Comparison of ENCODE assay signal across 15 mouse cellular contexts in the genomic region with DNA sequence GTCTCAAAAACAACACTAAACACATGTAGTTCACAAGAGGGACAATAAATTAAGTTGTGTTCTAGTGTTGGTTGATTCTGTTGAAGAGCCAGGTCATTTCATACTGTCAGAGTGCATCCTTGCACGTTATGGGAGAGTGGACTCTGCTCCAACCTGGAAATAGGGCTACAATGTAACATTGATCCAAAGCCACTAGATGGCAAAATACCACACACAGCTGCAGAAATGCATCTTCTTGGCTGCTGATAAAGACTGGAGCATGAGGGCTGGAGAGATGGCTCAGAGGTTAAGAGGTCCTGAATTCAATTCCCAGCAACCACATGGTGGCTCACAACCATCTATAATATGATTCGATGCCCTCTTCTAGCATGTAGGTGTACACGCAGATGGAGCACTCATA. TPM values are rescaled to one million over a fixed set of nuclear protein-coding genes. Genes with fewer than 3 reads are reported as not detected.
DNase-seq lines count a peak whose midpoint lies in the region; ATAC-seq and TF ChIP-seq lines count a peak whose summit lies in the region.
"Had no signal": no experiment of that assay in that cellular context is flagged by ENCODE, and none has a peak within 500 bp of the region (broad histone marks: within the 10 kb centered on the region; RNA-seq: fewer than 3 reads in every experiment).

No protein-coding gene starts in this region.

- no peak overlapping the region for H3K9ac ChIP-seq in hindbrain, postnatal 0 days (replicated peaks; ENCODE audit: low read length)
- no peak overlapping the region for H3K9ac ChIP-seq in hindbrain, embryonic 16.5 days (ENCODE audit: low read depth, low read length)
- H3K9ac ChIP-seq in lung, postnatal 0 days (replicated peaks; ENCODE audit: low read depth) = no peak overlapping the region
- H3K9ac ChIP-seq: hindbrain, embryonic 12.5 days had no signal

- H3K27me3 ChIP-seq in hindbrain, postnatal 0 days (ENCODE audit: insufficient read depth, low read length) = no peaks in the 10 kb centered on the region
- no peaks in the 10 kb centered on the region for H3K27me3 ChIP-seq in hindbrain, embryonic 16.5 days (replicated peaks; ENCODE audit: control insufficient read depth, insufficient read depth, low read length)
- no peaks in the 10 kb centered on the region for H3K27me3 ChIP-seq in lung, postnatal 0 days (replicated peaks; ENCODE audit: insufficient read depth, low read length)
- H3K27me3 ChIP-seq: hindbrain, embryonic 12.5 days had no signal

- no peaks in the 10 kb centered on the region for H3K36me3 ChIP-seq in hindbrain, postnatal 0 days (ENCODE audit: insufficient read depth, low read length)
- H3K36me3 ChIP-seq in hindbrain, embryonic 16.5 days (ENCODE audit: control insufficient read depth, insufficient read depth, low read length) = no peaks in the 10 kb centered on the region
- H3K36me3 ChIP-seq in lung, postnatal 0 days (ENCODE audit: insufficient read depth, low read length) = no peaks in the 10 kb centered on the region
- H3K36me3 ChIP-seq: hindbrain, embryonic 12.5 days; limb, embryonic 10.5 days had no signal

- H3K4me2 ChIP-seq in hindbrain, postnatal 0 days (ENCODE audit: low read depth, low read length) = no peak overlapping the region
- H3K4me2 ChIP-seq in hindbrain, embryonic 16.5 days (ENCODE audit: low read length) = no peak overlapping the region
- no peak overlapping the region for H3K4me2 ChIP-seq in lung, postnatal 0 days (replicated peaks; ENCODE audit: low read depth, low read length)
- H3K4me2 ChIP-seq: hindbrain, embryonic 12.5 days had no signal

- no peak for TF ChIP-seq POLR2A in lung, adult 2 months (IDR thresholded peaks at IDR 0.05; ENCODE audit: borderline replicate concordance, extremely low read depth, low read depth, low read length)
- TF ChIP-seq POLR2A in brain, embryonic 14.5 days (IDR thresholded peaks at IDR 0.05; ENCODE audit: borderline replicate concordance, extremely low read depth, insufficient read depth, insufficient read length, poor library complexity, severe bottlenecking) = no peak

- peak; percentile 66 for TF ChIP-seq CTCF in hindbrain, postnatal 0 days (IDR thresholded peaks at IDR 0.05; ENCODE audit: low read depth)
- TF ChIP-seq CTCF in lung, postnatal 0 days (IDR thresholded peaks at IDR 0.05) = peak; percentile 58
- TF ChIP-seq CTCF in lung, adult 2 months (IDR thresholded peaks at IDR 0.05; ENCODE audit: insufficient read depth, low read length) = no peak
- TF ChIP-seq CTCF in brain, embryonic 14.5 days (IDR thresholded peaks at IDR 0.05; ENCODE audit: borderline replicate concordance, extremely low read depth, insufficient read depth, insufficient read length) = peak; percentile 24; the same call in 1 of the 2 replicates

- no peak overlapping the region for H3K4me3 ChIP-seq in hindbrain, postnatal 0 days (ENCODE audit: low read length)
- no peak overlapping the region for H3K4me3 ChIP-seq in hindbrain, embryonic 16.5 days (ENCODE audit: low read length)
- H3K4me3 ChIP-seq in lung, postnatal 0 days (ENCODE audit: low read depth, low read length) = no peak overlapping the region
- H3K4me3 ChIP-seq in lung, adult 2 months (replicated peaks; ENCODE audit: extremely low read depth, low read depth, low read length) = no peak overlapping the region
- H3K4me3 ChIP-seq: hindbrain, embryonic 12.5 days; limb, embryonic 10.5 days had no signal

- no peaks in the 10 kb centered on the region for H3K4me1 ChIP-seq in hindbrain, postnatal 0 days (ENCODE audit: insufficient read depth, low read length)
- H3K4me1 ChIP-seq in hindbrain, embryonic 16.5 days (ENCODE audit: control insufficient read depth, insufficient read depth, low read depth, low read length) = no peaks in the 10 kb centered on the region
- H3K4me1 ChIP-seq in lung, postnatal 0 days (ENCODE audit: insufficient read depth, low read depth, low read length) = peaks cover 3% of the 10 kb centered on the region; the same call in 1 of the 2 replicates
- H3K4me1 ChIP-seq in lung, adult 2 months (ENCODE audit: control insufficient read depth, insufficient read depth, low read length) = no peaks in the 10 kb centered on the region
- H3K4me1 ChIP-seq: hindbrain, embryonic 12.5 days; limb, embryonic 10.5 days had no signal

- WGBS in hindbrain, postnatal 0 days = 79% methylated on average over 3 of the region's 3 CpGs
- WGBS in hindbrain, embryonic 16.5 days = 78% methylated on average over 3 of the region's 3 CpGs
- WGBS in lung, postnatal 0 days = 86% methylated on average over 3 of the region's 3 CpGs
- 74% methylated on average over 3 of the region's 3 CpGs for WGBS in lung, adult 2 months

- no peak overlapping the region for H3K27ac ChIP-seq in hindbrain, postnatal 0 days
- H3K27ac ChIP-seq in hindbrain, embryonic 16.5 days (ENCODE audit: low read depth, low read length) = no peak overlapping the region
- H3K27ac ChIP-seq in lung, postnatal 0 days (ENCODE audit: low read length) = no peak overlapping the region
- H3K27ac ChIP-seq: hindbrain, embryonic 12.5 days; limb, embryonic 10.5 days had no signal

- ATAC-seq in hindbrain, postnatal 0 days = 0 out of 2 replicates have a peak, but pooled peaks have one; percentile 38
- no peak; the same call in 1 of the 2 replicates for ATAC-seq in hindbrain, embryonic 16.5 days
- no peak for ATAC-seq in lung, postnatal 0 days

- H3K9me3 ChIP-seq in hindbrain, postnatal 0 days (ENCODE audit: low read length) = no peaks in the 10 kb centered on the region
- no peaks in the 10 kb centered on the region for H3K9me3 ChIP-seq in hindbrain, embryonic 16.5 days (ENCODE audit: control insufficient read depth, low read length)
- no peaks in the 10 kb centered on the region for H3K9me3 ChIP-seq in lung, postnatal 0 days (ENCODE audit: low read length)
- H3K9me3 ChIP-seq: hindbrain, embryonic 12.5 days; limb, embryonic 10.5 days had no signal

- peak; percentile 47 for DNase-seq in hindbrain, postnatal 0 days (ENCODE audit: low spot score)
- DNase-seq in lung, postnatal 0 days (ENCODE audit: low spot score) = no peak
- DNase-seq in lung, adult 2 months = no peak
- DNase-seq in ES-CJ7 (ENCODE audit: low read depth, low spot score) = peak; percentile 26
- peak; percentile 24 for DNase-seq in brain, embryonic 14.5 days (ENCODE audit: low read depth)
- no peak for DNase-seq in layer of hippocampus, postnatal 25 days (ENCODE audit: extremely low spot score in 1 of 2, low spot score in 1 of 2)
- DNase-seq: adrenal gland, postnatal 36 days; kidney, adult 18-20 months; right cerebral cortex, postnatal 25 days had no signal

- no peak for TF ChIP-seq EP300 in lung, postnatal 0 days (IDR thresholded peaks at IDR 0.05)

RNA-seq across cellular contexts. Expression of gene Hopx, which starts 43.3 kb away (rescaled TPM):
- 69.6 and 94.8 TPM in 2 replicates for total RNA-seq in hindbrain, postnatal 0 days (2014; rRNA removed)
- polyA plus RNA-seq in hindbrain, postnatal 0 days (2015; fragmentation: Nextera tagmentation; extraction: Ambion mirVana) = 7.3 and 10.3 TPM in 2 replicates
- 4.9 and 6.7 TPM in 2 replicates for polyA plus RNA-seq in hindbrain, embryonic 16.5 days (2015; fragmentation: Nextera tagmentation; extraction: Ambion mirVana)
- polyA plus RNA-seq in lung, postnatal 0 days (2015; fragmentation: Nextera tagmentation; extraction: Ambion mirVana) = 49.0 and 49.5 TPM in 2 replicates
- 592 and 698 TPM in 2 replicates for polyA plus RNA-seq in lung, adult 2 months (2012; rRNA removed)
- 22.5 and 28.1 TPM in 2 replicates for polyA plus RNA-seq in brain, embryonic 14.5 days (2012; rRNA removed)
- total RNA-seq in layer of hippocampus, postnatal 25 days (2021) = 10 to 100 TPM; 86.3 to 89.3 TPM
- polyA plus RNA-seq: limb, embryonic 10.5 days had no signal

RNA-seq across cellular contexts. Expression of gene Thegl, which starts 55.8 kb away (rescaled TPM):
- total RNA-seq in hindbrain, postnatal 0 days (2014; rRNA removed) = 0.11 and 0.63 TPM in 2 replicates
- 0.81 and 0.82 TPM in 2 replicates for polyA plus RNA-seq in hindbrain, postnatal 0 days (2015; fragmentation: Nextera tagmentation; extraction: Ambion mirVana)
- 0.40 and 0.73 TPM in 2 replicates for polyA plus RNA-seq in hindbrain, embryonic 16.5 days (2015; fragmentation: Nextera tagmentation; extraction: Ambion mirVana)
- 0.80 and 1.2 TPM in 2 replicates for polyA plus RNA-seq in lung, postnatal 0 days (2015; fragmentation: Nextera tagmentation; extraction: Ambion mirVana)
- polyA plus RNA-seq in lung, adult 2 months (2012; rRNA removed) = 0.18 and 0.65 TPM in 2 replicates
- 0.21 and 0.32 TPM in 2 replicates for polyA plus RNA-seq in brain, embryonic 14.5 days (2012; rRNA removed)
- 1 to 10 TPM in 1 of 2 experiments, under 1 TPM in 1; 0.59 to 1.6 TPM for total RNA-seq in layer of hippocampus, postnatal 25 days (2021)
- total RNA-seq: adrenal gland, postnatal 36 days; ES-E14; gastrocnemius, postnatal 4 days had no signal
- polyA plus RNA-seq: heart, embryonic 14.5 days; limb, embryonic 10.5 days had no signal

Comparison
In these comparisons a context has a peak if more than half of its experiments do, and no peak if none do; other contexts are left out.
1. RNA of gene Hopx, which starts 43.3 kb away (polyA plus RNA-seq): 592 to 698 TPM in lung, adult 2 months; 49.0 to 49.5 TPM in lung, postnatal 0 days, 22.5 to 28.1 TPM in brain, embryonic 14.5 days, 7.3 to 10.3 TPM in hindbrain, postnatal 0 days and 4.9 to 6.7 TPM in hindbrain, embryonic 16.5 days; every median in the first group is over 10 times any median in the second.
2. DNase-seq: peak in hindbrain, postnatal 0 days (single experiment), ES-CJ7 (single experiment) and brain, embryonic 14.5 days (single experiment); none in lung, postnatal 0 days (single experiment), lung, adult 2 months (single experiment) and layer of hippocampus, postnatal 25 days (0 of 2).